Mouse (Mus musculus) cortical plate, adult 2 months (tissue): ENCODE data around the gene Rsrp1.

Source experiments
- CTCF ChIP-seq: fragments of 200-500 bp; IDR thresholded peaks from 2 replicates; pipeline ENCODE4 v1.5.1; 2011; ENCODE audit warnings: mild to moderate bottlenecking, control low read depth, low read length; ENCODE audit not compliant: insufficient read depth; ENCODE audit errors: extremely low read depth
- POLR2A ChIP-seq: fragments of 200-500 bp; IDR thresholded peaks from 2 replicates; pipeline ENCODE4 v1.6.1; 2011; ENCODE audit warnings: mild to moderate bottlenecking, low read length, control low read depth; ENCODE audit not compliant: insufficient read depth; ENCODE audit errors: extremely low read depth

DNA sequence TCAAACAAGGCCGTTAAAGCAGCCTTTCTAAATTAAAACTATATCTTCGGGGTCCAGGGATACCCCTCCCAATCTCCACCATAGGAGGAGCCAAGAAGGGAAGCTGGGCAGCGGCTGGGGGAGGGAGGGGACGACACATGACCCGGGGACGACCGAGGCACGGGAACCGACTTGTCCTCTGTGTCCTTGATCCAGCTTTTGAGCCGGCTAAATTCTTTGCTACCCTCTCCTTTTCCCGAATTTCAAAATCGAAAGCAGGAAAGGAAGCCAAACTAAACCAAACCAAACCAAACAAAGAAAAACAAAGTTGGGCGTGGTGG, 507 bp upstream of the Rsrp1 start:
- TF ChIP-seq CTCF (no peak), POLR2A (0 out of 2 replicates have a peak, but pooled peaks have one; percentile 21)
